Mouse (Mus musculus) embryonic facial prominence, embryonic 14.5 days (tissue): ENCODE measurements around the gene Fstl1. TPM values are rescaled to one million over a fixed set of nuclear protein-coding genes. Genes with fewer than 3 reads are reported as not detected.

ENCODE experiments used
- ATAC-seq: fragments of 200-750 bp; cut with Nextera tagmentation; 2 replicates; pipeline ENCODE4 v1.8.0; 2017; ENCODE audit warnings: low read depth, moderate number of reproducible peaks, moderate TSS enrichment
- DNase-seq: peaks from one replicate; pipeline ENCODE4 v3.0.0-alpha.2; 2015; ENCODE audit warnings: low spot score
- H3K27ac ChIP-seq: fragments of 300-500 bp; sonication (generic); replicated peaks from 2 replicates; pipeline ENCODE4 v1.5.1; 2014; ENCODE audit warnings: low read depth, mild to moderate bottlenecking, low read length, moderate library complexity
- H3K27me3 ChIP-seq: fragments of 300-500 bp; sonication (generic); replicated peaks from 2 replicates; pipeline ENCODE4 v1.6.1; 2014; ENCODE audit warnings: low read length; ENCODE audit not compliant: control insufficient read depth, insufficient read depth
- H3K36me3 ChIP-seq: fragments of 300-500 bp; sonication (generic); 2 replicates; pipeline ENCODE4 v1.6.1; 2014; ENCODE audit warnings: low read length, mixed read lengths; ENCODE audit not compliant: control insufficient read depth, insufficient read depth
- H3K4me1 ChIP-seq: fragments of 300-500 bp; sonication (generic); 2 replicates; pipeline ENCODE4 v1.6.1; 2014; ENCODE audit warnings: antibody characterized with exemption, low read length; ENCODE audit not compliant: control insufficient read depth, insufficient read depth
- H3K4me2 ChIP-seq: fragments of 300-500 bp; sonication (generic); 2 replicates; pipeline ENCODE4 v1.6.1; 2014; ENCODE audit warnings: low read depth, mild to moderate bottlenecking, low read length, moderate library complexity, mixed read lengths
- H3K4me3 ChIP-seq: fragments of 300-500 bp; sonication (generic); 2 replicates; pipeline ENCODE4 v1.5.1; 2014; ENCODE audit warnings: low read depth, mild to moderate bottlenecking, low read length
- H3K9ac ChIP-seq: fragments of 300-500 bp; sonication (generic); 2 replicates; pipeline ENCODE4 v1.6.1; 2014; ENCODE audit warnings: low read depth, mild to moderate bottlenecking, low read length, moderate library complexity, mixed read lengths
- H3K9me3 ChIP-seq: fragments of 300-500 bp; sonication (generic); 2 replicates; pipeline ENCODE4 v1.6.1; 2016; ENCODE audit warnings: low read length; ENCODE audit not compliant: control insufficient read depth
- WGBS: fragments of 180-500 bp; shearing (Covaris S2); extraction: QIAGEN DNeasy Blood & Tissue Kit; methylation state at CpG from one replicate; pipeline ENCODE4 v1.1.7; 2014; 5-methylcytosine and 5-hydroxymethylcytosine counted together
- polyA plus RNA-seq: library from polyadenylated mRNA; unstranded; fragments of >200 nt; fragmentation: Nextera tagmentation; extraction: Ambion mirVana; gene quantifications from 2 replicates; pipeline ENCODE4 v1.2.1, GENCODE M21; 2014

Gene Fstl1
- polyA plus RNA-seq, 1 experiment from 2014 or later, result 833 TPM

GRCm38 (mm10) chr16:37877406-37877805 lies 100.7 kb downstream of the Fstl1 start:
- DNase-seq (no peak), ATAC-seq (no peak)
- WGBS, result 98% methylated on average over 3 of the region's 3 CpGs
- H3K9me3 ChIP-seq, result no peaks in the 10 kb centered on the region
- H3K9ac ChIP-seq, result no peak overlapping the region
- peaks cover 44% of the 10 kb centered on the region for H3K36me3 ChIP-seq
- no peak overlapping the region for H3K4me3 ChIP-seq
- H3K27me3 ChIP-seq, result no peaks in the 10 kb centered on the region
- no peak overlapping the region for H3K4me2 ChIP-seq
- no peaks in the 10 kb centered on the region for H3K4me1 ChIP-seq
- H3K27ac ChIP-seq, result no peak overlapping the region

GRCm38 (mm10) chr16:37878951-37879505 lies 102.4 kb downstream of the Fstl1 start:
- DNase-seq (no peak), ATAC-seq (no peak)
- Histone ChIP-seq H3K9ac (no peak overlapping the region), H3K9me3 (no peaks in the 10 kb centered on the region), H3K4me2 (no peak overlapping the region), H3K27me3 (no peaks in the 10 kb centered on the region), H3K36me3 (peaks cover 61% of the 10 kb centered on the region), H3K4me1 (no peaks in the 10 kb centered on the region), H3K4me3 (no peak overlapping the region), H3K27ac (no peak overlapping the region)
- 89% methylated on average over 7 of the region's 7 CpGs for WGBS

- DNase-seq (no peak), ATAC-seq (no peak)
- peaks cover 64% of the 10 kb centered on the region for H3K36me3 ChIP-seq
- H3K4me2 ChIP-seq, result no peak overlapping the region
- no peak overlapping the region for H3K27ac ChIP-seq
- H3K4me3 ChIP-seq, result no peak overlapping the region
- no peaks in the 10 kb centered on the region for H3K4me1 ChIP-seq
- no peak overlapping the region for H3K9ac ChIP-seq
- no peaks in the 10 kb centered on the region for H3K9me3 ChIP-seq
- no peaks in the 10 kb centered on the region for H3K27me3 ChIP-seq
- WGBS, result 95% methylated on average over 4 of the region's 4 CpGs
These were observed 103.2 kb downstream of the Fstl1 start for GRCm38 (mm10) chr16:37879750-37880419.

- Histone ChIP-seq H3K4me3 (no peak overlapping the region), H3K27ac (no peak overlapping the region), H3K36me3 (peaks cover 64% of the 10 kb centered on the region), H3K27me3 (no peaks in the 10 kb centered on the region), H3K9me3 (no peaks in the 10 kb centered on the region), H3K4me2 (no peak overlapping the region), H3K9ac (no peak overlapping the region), H3K4me1 (no peaks in the 10 kb centered on the region)
- ATAC-seq, result no peak
- WGBS, result 81% methylated on average over 2 of the region's 2 CpGs
- DNase-seq, result no peak
These were observed 104.5 kb downstream of the Fstl1 start for GRCm38 (mm10) chr16:37881168-37881567.

Other genes starting within 250 kb of the Fstl1 start
- gene Gtf2e1, start 237.1 kb upstream of the Fstl1 start, polyA plus RNA-seq, result 29.0 and 32.5 TPM in 2 replicates
- gene Rabl3, start 237.0 kb upstream of the Fstl1 start, polyA plus RNA-seq, result 21.0 and 26.6 TPM in 2 replicates
- not detected in 2 replicates for gene Hgd, start 196.7 kb upstream of the Fstl1 start, polyA plus RNA-seq
- gene Ndufb4, start 122.4 kb upstream of the Fstl1 start, polyA plus RNA-seq, result 53.0 and 74.3 TPM in 2 replicates
- gene Gm36028, start 84.3 kb downstream of the Fstl1 start, polyA plus RNA-seq, result not detected in 2 replicates
- gene Lrrc58, start 91.5 kb downstream of the Fstl1 start, polyA plus RNA-seq, result 52.4 and 53.8 TPM in 2 replicates
- 0.77 and 0.85 TPM in 2 replicates for gene Gpr156, start 139.6 kb downstream of the Fstl1 start, polyA plus RNA-seq